Mouse (Mus musculus): ENCODE measurements around the gene Hnrnpr. TPM values are rescaled to one million over a fixed set of nuclear protein-coding genes. Genes with fewer than 3 reads are reported as not detected.

Gene Hnrnpr
- total RNA-seq, 4 experiments from 2014 or later, result 34.6 to 47.6 (median 41.4) TPM

DNA sequence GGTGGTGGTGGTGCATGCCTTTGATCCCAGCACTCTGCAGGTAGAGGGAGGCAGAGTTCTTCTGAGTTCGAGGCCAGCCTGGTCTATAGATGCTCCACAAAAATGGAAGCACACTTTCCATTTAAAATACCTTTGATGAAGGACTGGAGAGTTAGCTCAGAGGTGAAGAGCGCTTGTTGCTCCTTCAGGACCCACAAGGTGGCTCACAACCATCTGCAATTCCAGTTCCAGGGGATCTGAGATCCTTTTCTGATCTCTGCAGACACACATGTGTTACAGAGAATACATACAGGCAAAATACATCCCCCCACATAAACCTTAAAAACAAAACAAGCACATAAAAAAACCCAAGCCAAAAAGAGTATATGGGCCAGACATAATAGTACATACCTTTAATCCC lies 2.4 kb upstream of the Hnrnpr start:
- DNase-seq (ENCODE audit: low spot score), result no peak

DNA sequence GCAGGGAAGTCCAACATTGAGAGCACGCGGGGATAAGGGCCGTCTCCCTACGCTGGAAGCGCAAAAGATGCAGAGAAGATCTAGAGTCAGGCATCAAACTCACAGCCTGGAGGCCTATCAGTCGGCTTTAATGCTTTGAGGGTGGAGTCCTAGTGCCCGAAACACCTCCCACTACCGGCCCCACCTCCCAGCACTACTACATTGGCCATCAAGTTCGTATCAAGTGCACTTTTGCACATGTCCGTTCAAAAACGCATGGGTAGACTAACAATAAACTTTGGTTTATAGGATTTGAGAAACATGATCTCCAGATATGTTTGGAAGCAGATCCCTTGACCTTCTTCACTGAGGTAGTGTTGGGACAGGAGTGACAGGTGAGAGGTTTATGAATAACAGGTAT lies 962 bp upstream of the Hnrnpr start:
- DNase-seq (ENCODE audit: low spot score), result peak; percentile 46

DNA sequence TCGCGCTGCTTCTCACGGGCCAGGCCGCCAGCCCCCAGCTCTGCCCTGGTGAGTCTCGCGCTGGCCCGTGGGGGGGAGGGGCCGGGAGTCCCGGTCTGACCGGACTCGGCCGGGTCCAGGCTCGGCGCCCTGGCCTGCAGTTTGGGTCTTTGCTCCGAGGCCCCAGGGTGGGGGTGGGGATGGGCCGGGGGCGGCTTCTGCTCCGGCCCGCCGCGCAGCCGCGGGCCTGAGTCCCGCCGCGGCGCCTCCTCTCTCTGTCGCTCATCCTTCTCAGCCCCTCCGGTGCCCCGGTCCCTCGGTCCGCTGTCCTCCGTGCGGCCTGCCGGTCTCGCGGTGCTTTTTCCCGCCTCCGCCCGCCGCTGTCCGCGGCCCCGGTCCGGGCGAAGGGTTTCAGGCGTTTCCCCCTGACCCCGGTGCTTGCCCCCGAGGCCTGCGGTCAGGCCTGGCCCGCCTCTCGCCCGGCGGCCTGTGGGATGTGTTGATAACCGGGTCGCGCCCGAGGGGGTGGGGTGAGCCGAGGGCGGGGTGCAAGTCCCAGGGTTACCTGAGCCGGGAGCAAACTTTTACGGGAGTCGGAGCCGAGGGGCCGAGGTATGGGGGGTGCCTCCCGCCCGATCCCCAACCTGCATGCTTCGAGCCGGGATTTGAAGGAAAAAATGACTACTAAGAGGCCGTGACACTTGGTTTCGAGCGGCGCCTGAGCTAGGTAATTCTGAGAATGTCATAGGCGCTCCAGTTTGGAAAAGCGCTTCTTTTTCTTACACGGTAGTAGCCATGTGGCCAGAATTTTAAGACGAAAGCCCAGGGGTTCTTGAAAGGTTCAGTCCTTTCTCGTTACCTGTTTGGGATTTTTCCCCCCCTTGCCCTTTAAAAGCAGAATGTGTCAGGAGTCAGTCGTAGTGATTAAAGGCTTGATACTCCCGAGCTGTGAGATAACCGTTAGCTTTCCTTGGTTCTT lies 579 bp downstream of the Hnrnpr start:
- peak; percentile 32 for DNase-seq (ENCODE audit: low spot score)

DNA sequence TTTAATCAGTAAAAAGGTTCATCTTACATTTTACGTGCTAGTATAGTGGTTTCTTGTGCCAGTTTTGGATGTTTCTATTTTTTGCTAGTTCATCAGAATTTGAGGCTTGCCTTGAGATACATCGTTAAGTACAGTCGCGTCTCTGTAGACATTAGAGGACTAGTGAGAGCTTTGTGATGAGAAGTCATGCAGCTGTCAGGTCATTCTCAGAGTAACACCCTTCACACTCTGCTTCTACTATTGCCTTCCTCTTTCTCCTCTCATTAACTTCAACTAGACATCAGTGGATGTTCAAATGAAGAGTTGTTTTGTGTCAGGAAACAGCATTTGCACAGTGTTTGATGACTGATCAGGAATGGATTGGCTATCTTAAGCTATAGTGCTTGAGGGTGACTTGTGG lies 1.9 kb downstream of the Hnrnpr start:
- no peak for DNase-seq (ENCODE audit: low spot score)

DNA sequence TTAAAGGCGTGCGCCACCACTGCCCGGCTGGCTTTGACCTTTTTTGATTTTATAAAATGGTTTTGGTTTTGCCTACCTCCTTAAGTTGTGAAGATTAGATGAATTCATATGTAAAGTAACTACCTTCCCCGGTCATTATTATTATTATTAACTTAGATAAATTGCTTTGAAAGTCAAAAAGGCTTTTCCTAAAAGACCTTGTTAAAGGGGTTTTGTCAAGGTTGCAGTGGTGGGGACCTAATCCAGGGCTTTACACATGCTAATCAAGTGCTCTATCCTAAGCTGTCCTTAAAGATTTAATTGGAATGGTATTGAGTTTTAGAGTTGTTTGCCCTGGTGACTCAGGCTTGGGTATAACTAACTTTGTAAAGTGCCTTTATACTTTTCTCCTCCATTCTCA lies 6.9 kb downstream of the Hnrnpr start:
- DNase-seq (ENCODE audit: low spot score), result no peak

DNA sequence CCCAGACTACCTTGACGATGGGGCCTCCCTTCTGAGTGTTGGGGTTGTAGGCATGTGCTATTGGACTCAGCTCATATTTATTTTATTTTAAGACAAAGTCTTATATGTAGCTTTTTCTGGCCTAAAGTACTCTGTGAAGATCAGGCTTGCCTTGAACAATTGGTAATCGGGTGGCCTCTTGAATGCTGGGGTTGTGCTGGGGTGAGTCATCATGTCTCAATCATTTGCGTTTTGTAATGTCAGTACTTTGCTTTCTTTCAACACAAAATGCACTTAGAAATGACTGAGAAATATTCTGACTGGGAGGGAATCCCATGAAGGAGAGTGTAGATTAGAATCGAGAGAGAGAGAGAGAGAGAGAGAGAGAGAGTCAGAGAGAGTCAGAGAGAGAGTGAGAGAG lies 9.3 kb downstream of the Hnrnpr start:
- no peak for DNase-seq (ENCODE audit: low spot score)

DNA sequence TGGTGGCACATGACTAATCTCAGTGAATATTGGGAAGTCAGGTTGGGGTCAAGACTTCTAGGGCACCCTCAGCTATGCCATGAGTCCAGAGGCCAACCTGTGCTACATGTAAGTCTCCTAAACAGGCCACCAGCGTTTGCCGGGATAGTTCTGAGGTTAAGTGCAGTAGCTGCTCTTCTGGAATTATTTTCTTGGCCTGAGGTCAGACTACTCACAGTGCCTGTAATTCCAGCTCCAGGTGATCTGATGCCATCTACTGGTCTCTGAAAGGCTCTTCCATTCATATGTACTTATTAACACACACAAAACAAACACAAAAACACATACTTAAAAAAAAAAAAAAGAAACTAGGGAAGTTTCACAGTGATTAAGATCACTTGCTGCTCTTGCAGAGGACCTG lies 13.5 kb downstream of the Hnrnpr start:
- DNase-seq (ENCODE audit: low spot score), result peak; percentile 36

DNA sequence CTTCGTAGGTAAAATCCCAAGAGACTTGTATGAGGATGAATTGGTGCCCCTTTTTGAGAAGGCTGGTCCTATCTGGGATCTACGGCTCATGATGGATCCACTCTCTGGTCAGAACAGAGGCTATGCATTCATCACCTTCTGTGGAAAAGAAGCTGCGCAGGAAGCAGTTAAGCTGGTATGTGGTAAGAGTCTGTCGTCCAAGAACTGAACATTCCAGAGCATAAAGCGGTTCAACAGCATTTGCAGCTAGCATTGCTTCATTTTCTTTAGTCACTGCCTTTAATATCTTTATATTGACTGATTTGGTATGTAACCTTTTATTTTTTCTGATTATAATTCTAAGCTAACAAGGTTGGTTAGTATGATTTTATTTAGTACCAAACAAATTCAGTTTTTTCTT lies 16.5 kb downstream of the Hnrnpr start:
- no peak for DNase-seq (ENCODE audit: low spot score)

DNA sequence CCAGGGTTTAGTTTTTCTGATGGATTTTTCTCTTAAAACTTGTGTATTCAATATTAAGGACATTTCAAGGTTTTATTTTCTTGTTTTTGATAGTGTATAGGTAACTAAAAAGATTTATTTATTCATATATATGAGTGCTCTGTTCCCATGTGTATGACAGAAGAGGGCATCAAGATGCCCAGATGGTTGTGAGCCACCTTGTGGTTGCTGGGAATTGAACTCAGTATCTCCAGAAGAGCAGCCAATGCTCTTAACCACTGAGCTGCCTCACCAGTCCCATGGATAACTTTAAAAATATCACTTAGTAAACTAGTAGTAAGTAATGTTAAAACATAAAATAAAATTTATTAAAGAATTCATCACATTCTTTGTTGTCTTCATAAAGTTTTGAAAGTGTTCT lies 17.4 kb downstream of the Hnrnpr start:
- DNase-seq (ENCODE audit: low spot score), result no peak

DNA sequence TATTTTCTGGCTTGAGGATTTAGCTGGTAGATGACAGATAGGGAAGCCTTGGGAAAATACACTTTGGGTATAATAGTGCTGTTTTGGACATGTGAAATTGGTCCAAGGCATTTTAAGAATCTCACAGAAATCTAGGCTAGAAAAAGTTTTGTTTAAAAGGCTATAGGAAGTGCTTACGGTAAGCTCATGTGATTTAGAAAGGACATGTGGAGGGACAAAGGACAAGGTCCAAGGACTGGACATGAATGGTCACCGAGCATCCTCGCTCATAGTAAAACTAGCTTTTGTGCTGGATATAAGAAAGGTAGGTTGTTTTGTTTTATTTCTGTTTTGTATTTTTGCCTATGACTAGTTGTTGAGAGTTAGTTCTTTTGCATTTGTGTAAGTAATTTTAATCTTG lies 21.0 kb downstream of the Hnrnpr start:
- DNase-seq (ENCODE audit: low spot score), result no peak

DNA sequence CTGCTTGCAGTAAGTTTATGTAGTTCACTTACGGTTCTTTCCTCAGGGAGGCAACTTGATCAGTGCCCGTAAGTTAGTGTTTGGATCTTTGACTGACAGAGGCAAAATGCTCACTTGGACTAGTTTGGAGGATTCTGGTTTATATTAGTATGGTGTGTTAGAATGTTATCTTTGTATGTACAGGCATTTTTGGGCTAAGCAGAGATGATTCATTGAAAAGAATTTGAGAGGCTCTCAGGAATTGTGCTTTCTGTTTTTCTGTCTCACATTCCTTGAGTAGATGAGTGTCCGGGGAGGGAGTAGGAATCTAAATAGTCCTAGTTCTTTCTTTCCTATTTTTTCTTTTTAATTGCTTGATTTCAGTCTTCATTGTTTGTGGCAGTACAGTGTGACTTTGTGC lies 22.4 kb downstream of the Hnrnpr start:
- no peak for DNase-seq (ENCODE audit: low spot score)

DNA sequence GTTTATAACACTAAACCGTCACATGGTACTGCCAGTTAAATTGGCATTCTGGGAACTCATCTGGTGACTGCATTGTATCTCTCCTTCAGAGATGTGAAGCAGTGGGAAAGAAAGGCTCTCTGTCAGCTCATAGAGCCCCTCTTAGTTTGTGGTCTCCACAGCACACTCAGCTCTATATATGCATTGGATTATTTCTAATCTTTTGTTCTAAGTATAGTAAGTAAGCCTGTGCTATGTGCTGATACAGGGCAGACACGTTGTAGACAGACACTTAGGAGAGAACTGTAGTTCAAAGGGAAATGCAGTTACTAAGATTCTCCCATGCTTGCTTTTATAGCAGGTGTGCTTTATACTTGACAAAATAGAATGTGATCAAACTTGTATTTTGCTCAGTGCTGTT lies 24.3 kb downstream of the Hnrnpr start:
- DNase-seq (ENCODE audit: low spot score), result no peak

DNA sequence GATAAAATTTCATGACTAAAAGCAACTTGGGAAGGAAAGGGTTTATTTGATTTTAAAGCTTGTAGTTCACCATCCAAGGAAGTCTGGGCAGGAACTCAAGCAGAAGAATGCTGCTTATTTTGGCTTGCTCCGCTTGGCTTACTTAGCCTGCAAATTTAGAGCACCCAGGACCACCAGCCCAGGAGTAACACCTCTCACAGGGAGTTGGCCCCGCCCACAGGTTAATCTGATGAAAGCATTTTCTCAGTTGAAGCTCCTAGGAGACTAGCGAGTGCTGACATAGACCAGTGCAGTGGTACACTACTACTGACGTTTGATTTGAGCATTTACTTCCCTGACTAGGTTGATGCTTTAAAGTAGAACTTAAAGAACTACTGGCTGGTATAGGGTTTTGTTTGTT lies 26.4 kb downstream of the Hnrnpr start:
- DNase-seq (ENCODE audit: low spot score), result no peak

DNA sequence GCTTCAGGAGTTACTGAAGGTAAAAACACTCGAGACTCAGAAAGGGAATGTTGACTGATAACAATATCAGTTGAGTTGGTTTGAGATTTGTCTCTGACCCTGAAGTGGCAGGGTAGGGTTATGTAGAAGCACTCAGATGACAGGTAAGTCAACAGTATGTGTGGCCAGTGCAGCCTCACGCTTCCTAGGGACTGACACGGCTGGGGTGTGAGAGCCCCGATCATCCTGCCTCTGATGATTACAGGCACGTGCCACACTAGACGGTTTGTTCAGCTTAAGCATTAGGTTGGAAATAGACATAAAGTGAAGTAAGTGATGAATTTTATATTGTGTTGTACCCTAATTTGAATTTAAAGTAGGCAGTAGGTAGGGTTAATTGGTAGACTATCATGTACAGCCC lies 38.9 kb downstream of the Hnrnpr start:
- no peak for DNase-seq (ENCODE audit: low spot score)

DNA sequence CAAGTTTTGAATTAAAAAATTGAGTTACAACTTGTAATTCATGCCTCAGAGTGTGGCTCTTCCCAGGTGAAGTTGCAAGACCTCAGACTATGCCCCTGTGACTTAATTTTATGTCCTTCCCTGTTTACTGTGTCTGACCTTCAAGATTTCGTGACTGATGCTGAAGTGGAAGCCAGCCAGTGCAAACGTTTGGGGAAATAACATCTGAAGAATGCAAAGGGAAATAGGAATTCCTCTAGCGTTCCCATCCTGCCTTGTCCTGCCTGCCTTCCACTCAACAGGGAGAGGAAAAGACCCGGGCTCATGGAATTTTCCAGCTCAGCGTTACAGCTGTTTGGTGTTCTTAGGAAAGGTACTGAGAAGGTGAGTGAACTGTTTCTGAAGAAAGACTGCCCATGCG lies 46.3 kb downstream of the Hnrnpr start:
- no peak for DNase-seq (ENCODE audit: low spot score)

DNA sequence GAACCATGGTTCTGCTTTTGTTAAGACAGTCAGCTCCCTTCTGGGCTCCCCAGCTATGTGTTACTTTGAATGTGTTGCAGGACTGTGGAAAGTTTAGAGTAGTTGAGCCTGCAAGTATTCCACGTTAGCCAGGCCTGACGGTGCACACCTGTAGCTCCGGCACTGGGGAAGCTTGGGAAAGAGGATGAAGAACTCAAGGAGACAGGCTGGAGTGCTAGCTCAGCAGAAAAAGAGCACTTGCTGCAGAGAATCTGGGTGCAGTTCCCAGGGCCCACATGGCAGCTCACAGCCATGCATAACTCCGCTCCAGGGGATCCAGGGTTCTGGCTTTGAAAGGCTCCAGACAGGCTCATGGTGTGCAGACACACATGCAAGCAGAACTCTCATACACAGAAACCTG lies 46.7 kb downstream of the Hnrnpr start:
- no peak for DNase-seq (ENCODE audit: low spot score)

DNA sequence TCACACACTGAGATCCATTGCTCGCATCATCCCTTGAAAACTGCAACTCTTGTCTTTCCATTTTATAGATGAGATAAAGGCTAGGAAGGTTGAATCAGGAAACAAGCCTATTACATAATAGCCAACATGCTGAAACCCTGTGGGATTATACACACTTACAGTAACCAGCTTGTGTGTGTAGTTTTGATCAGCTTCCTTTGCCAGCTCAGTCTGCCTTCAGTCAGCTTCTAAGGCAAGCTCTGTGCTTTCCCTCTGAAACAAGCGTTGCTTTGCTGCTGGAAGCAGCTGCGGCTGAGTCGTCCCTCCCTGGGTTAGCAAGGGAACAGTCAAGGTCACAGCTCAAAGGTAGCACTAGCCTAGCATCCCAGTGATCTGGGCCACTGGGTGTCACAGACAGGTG lies 57.1 kb downstream of the Hnrnpr start:
- DNase-seq (ENCODE audit: low spot score), result no peak

DNA sequence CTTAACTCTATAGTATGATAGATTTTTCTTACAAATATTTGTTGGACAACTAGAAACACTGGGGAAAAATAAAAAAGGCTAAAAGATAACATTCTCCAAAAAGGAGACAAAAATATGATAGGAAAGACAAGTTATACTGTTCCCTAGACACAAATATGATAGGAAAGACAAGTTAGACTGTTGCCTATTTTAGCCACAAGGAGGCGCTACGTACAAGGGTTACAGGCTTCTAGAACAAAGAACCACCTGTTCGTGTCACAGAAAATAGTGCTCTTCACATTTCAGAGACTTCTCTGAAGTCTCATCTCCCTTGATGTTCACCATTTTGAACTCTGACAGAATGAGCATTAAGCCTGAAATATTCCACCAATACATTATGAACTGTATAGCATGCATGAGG lies 59.0 kb downstream of the Hnrnpr start:
- DNase-seq (ENCODE audit: low spot score), result peak; percentile 58

DNA sequence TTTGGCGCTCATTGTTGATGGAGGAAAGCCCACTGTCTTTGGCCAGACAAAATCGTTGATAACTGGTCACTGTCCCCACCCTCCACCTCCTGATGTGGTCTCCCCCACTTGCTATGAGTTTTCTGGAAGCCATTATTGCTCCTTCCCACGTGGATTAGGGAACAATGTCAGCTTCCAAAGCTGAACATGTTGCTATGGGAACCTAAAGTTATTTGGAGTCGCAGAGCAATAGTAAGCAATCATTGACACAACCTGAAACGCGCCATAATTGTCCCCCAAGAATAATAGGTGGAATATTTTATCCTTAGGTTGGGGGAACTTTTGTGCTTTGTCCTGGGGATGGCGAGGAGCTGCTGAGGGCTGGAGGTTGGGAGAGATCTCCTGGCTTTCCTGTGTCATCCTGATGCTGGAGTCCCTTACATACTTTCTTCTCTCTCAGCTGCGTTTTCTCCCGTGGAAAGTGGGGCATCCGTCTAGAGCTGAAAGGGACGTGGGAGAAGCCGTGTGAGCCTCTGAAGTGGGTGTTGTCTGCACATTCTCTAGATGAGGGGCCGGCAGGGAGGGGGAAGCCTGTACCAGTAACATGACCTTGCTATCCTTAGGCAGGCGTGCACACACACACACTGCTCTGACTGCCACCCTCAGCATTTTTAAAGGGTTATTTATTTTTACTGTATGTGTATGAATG lies 62.9 kb downstream of the Hnrnpr start:
- DNase-seq (ENCODE audit: low spot score), result no peak

DNA sequence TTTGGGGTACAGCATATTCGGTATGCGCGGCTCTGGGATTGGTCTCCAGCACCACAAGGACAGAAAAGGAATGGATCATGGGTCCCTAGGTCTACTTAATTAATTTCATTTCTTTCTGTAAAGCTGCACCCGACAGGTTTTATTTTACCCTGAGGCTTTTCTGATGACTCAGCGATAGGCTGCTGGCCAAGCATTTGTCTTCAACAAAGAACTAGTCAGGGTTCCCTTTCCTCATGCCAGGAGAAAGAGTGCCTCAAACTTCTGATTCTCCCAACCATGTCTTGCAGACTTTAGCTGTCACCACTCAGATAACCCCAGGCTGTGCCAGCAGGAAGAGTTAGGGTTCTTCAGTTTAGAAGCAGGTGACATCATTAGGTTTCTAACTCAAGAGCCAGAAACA lies 66.3 kb downstream of the Hnrnpr start:
- DNase-seq (ENCODE audit: low spot score), result no peak

DNA sequence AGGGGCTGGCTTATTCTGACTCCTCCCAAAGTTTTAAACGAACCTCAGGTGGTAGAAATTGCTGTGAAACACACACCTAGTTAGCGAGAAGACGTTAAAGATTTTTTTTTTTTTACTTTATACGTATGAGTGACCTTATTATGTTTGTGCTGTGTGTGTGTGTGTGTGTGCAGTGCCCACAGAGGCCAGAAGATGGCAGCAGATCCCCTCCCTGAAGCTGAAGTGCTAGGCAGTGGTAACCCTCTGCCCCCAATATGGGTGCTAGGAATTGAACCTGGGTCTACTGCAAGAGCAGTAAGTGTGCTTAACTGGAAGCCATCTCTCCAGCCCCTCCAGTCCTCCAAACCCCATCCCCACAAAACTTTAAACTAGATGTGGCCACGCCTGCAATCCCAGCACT lies 72.3 kb downstream of the Hnrnpr start:
- no peak for DNase-seq (ENCODE audit: low spot score)

DNA sequence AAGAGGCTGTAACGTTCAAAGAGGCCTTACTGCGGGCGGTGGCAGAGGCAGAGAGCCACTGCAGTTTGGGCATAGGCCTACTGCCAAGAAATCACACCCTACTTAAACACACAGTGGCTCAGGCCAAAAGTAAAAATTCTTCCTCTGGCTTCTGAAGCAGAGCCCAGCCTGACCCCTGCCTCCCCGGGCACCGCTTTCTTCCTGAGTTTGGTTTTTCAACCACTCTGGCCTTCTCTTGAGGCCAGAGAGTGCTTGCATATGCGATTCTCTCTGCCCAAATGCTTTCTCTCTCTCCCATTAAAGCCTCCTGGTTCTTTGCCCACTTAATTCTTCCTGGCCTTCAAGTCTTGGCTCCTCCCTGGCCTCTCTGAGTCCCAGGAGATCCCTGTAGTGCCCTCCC lies 73.1 kb downstream of the Hnrnpr start:
- no peak for DNase-seq (ENCODE audit: low spot score)

DNA sequence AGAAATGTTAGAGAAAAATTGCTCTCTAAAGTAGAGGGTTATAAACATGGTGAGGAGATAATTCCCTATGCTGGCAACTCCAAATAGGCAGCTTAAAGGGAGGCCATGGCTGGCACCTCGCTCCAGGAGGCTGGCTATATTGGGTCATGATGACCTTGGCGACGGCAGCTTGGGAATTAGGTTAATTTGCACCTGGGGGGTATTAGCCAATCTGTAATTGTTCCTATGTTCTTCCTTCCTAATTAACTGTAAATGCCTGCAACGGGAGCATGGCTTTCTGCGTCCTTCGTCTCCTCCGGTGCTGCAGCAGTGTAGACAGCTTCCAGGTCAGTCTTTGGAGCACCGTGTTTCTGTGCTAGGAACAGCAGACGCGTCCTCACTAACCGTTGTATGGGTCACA lies 76.5 kb downstream of the Hnrnpr start:
- no peak for DNase-seq (ENCODE audit: low spot score)
